Mouse (Mus musculus): ENCODE measurements around the gene Slc25a12.

The Slc25a12 gene

GRCm38 (mm10) chr2:71350181-71350580 is 17.4 kb downstream of the Slc25a12 start:
- no peak for DNase-seq (ENCODE audit: low spot score)

- no peak for DNase-seq (ENCODE audit: low spot score)
Observed at GRCm38 (mm10) chr2:71349511-71349910, 18.0 kb downstream of the Slc25a12 start.

GRCm38 (mm10) chr2:71347732-71348490 is 19.6 kb downstream of the Slc25a12 start:
- DNase-seq (ENCODE audit: low spot score): no peak

- no peak for DNase-seq (ENCODE audit: low spot score)
Observed at GRCm38 (mm10) chr2:71347160-71347559, 20.4 kb downstream of the Slc25a12 start.

GRCm38 (mm10) chr2:71343884-71344640 is 23.5 kb downstream of the Slc25a12 start:
- DNase-seq (ENCODE audit: low spot score): no peak

GRCm38 (mm10) chr2:71340126-71340525 is 27.4 kb downstream of the Slc25a12 start:
- no peak for DNase-seq (ENCODE audit: low spot score)

GRCm38 (mm10) chr2:71338145-71338796 is 29.3 kb downstream of the Slc25a12 start:
- DNase-seq (ENCODE audit: low spot score): no peak

GRCm38 (mm10) chr2:71336631-71337030 is 30.9 kb downstream of the Slc25a12 start:
- no peak for DNase-seq (ENCODE audit: low spot score)

- no peak for DNase-seq (ENCODE audit: low spot score)
Observed at GRCm38 (mm10) chr2:71336209-71336608, 31.3 kb downstream of the Slc25a12 start.

- no peak for DNase-seq (ENCODE audit: low spot score)
Observed at GRCm38 (mm10) chr2:71333986-71334822, 33.3 kb downstream of the Slc25a12 start.

GRCm38 (mm10) chr2:71329761-71330160 is 37.8 kb downstream of the Slc25a12 start:
- DNase-seq (ENCODE audit: low spot score): no peak

GRCm38 (mm10) chr2:71328391-71329160 is 39.0 kb downstream of the Slc25a12 start:
- DNase-seq (ENCODE audit: low spot score): no peak

- DNase-seq (ENCODE audit: low spot score): no peak
Observed at GRCm38 (mm10) chr2:71327715-71328114, 39.8 kb downstream of the Slc25a12 start.

- no peak for DNase-seq (ENCODE audit: low spot score)
Observed at GRCm38 (mm10) chr2:71326766-71327464, 40.6 kb downstream of the Slc25a12 start.

- no peak for DNase-seq (ENCODE audit: low spot score)
Observed at GRCm38 (mm10) chr2:71323886-71324285, 43.7 kb downstream of the Slc25a12 start.

- DNase-seq (ENCODE audit: low spot score): no peak
Observed at GRCm38 (mm10) chr2:71321486-71321885, 46.1 kb downstream of the Slc25a12 start.

GRCm38 (mm10) chr2:71316116-71316789 is 51.3 kb downstream of the Slc25a12 start:
- no peak for DNase-seq (ENCODE audit: low spot score)

- DNase-seq (ENCODE audit: low spot score): no peak
Observed at GRCm38 (mm10) chr2:71315022-71315421, 52.5 kb downstream of the Slc25a12 start.

- no peak for DNase-seq (ENCODE audit: low spot score)
Observed at GRCm38 (mm10) chr2:71314080-71314479, 53.5 kb downstream of the Slc25a12 start.

- DNase-seq (ENCODE audit: low spot score): no peak
Observed at GRCm38 (mm10) chr2:71312067-71312466, 55.5 kb downstream of the Slc25a12 start.

Data from ovary, postnatal 10 days (tissue).